Mouse (Mus musculus) left cerebral cortex, postnatal 10 days (tissue): ENCODE measurements around the gene Cdk19. TPM values are rescaled to one million over a fixed set of nuclear protein-coding genes. Genes with fewer than 3 reads are reported as not detected.

Experiments used
- DNase-seq, 2 experiments: peaks; one replicate each; pipeline ENCODE4 v3.0.0; 2021 to 2022; ENCODE audit warnings: low spot score in 2 of 2, mixed read lengths in 1 of 2; ENCODE audit errors: extremely low spot score in 1 of 2
- intact Hi-C: fragments of 180-260 bp; cut with DNase I; formaldehyde crosslinking; loops from one replicate; pipeline ENCODE4 v1.15.1; 2025
- total RNA-seq, 2 experiments: library from RNA; stranded (reverse); gene quantifications; 2 replicates each; pipeline ENCODE4 v1.2.3; 2021

Cdk19 gene
- total RNA-seq, 2 experiments from 2014 or later: 44.0 to 46.7 TPM

- DNase-seq: no peak
- intact Hi-C loops: loop anchor here (5.0 kb wide), 1 partner anchor 45 kb away; the partner anchor contains the start of gene Amd1
Measured at GRCm38 (mm10) chr10:40347461-40347954, 8.1 kb downstream of the Cdk19 start.

DNA sequence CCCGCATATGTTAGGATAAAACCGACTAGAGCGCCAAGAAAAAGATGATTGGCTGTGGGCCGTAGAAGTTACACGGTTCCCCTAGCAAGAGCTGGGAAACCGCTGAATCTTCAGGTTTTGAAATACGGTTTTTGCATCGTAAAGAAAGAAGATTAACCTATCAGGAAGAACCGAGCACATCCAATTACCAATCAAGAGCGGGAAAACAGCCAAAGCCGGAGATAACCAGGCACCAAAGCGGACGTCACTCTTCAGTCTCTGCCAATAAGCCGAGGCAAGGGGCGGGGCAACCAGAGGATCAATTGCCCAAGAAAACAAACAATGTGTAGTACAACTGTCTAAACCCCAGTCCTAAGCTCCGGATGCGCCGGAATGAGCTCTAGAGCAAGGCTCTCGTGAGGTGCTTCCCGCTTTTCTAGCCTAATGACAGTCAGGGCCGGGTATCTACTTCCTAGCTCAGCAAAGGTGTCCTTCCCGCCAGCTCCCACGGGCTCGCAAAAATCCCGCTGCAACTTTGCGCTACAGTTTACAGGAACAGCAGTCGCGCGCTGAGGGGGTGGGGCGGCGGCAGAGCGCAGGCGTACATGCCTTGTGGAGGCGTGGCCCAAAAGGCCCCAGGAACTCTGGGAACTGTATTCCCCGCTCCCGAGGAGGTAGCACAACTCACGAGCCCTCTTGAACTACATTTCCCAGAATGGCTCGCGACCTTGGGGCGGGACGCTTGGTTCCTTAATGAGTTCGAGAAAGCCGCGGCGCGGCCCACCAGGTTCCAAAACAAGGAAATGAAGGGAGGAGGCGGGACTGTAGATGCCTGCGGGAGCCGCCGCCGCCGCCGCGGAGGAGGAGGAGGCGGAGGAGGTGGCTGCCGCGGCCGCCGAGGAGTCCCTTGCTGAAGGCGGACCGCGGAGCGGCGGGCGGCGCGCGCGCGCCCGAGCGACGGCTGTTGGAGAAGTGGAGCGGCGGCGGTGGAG, 9.5 kb downstream of the Cdk19 start:
- intact Hi-C loops: loop anchor here (5.0 kb wide), 1 partner anchor 47 kb away; the partner anchor contains the start of gene Amd1
- DNase-seq: peak; percentile 97 to 98

DNA sequence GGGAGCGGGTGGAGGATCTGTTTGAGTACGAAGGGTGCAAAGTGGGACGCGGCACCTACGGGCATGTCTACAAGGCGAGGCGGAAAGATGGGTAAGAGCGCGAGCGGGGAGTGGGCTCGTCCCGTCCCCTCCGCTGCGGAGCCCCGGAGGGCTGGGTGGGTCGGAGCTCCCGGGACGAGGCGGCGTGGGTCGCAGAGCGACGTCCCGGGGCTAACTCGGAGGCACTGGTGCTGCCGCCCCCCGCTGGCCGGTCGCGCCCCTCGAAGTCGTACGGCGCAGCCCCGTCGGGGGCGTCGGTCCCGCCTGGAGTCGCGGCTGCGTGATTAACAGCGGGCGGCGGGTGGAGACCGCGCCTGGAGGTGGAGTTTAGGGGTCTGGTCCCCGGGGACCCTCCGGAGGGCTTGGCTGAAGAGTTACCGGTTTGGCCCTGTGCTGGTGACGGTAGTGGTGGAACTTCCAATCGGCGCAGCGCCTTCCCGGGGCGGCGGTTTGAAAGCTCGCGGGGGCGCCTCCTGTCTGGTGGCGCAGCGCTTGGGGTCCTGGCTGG, 10.3 kb downstream of the Cdk19 start:
- intact Hi-C loops: loop anchor here (5.0 kb wide), 1 partner anchor 47 kb away; the partner anchor contains the start of gene Amd1
- DNase-seq: peak in 1 of 2 experiments; percentile 77

- intact Hi-C loops: no loop called here
Measured at GRCm38 (mm10) chr10:40350245-40350932, 11.0 kb downstream of the Cdk19 start.

GRCm38 (mm10) chr10:40351156-40351555, 11.8 kb downstream of the Cdk19 start:
- DNase-seq: no peak
- intact Hi-C loops: no loop called here

More at GRCm38 (mm10) chr10:40350245-40350932, 11.0 kb downstream of the Cdk19 start:
- DNase-seq: no peak

DNA sequence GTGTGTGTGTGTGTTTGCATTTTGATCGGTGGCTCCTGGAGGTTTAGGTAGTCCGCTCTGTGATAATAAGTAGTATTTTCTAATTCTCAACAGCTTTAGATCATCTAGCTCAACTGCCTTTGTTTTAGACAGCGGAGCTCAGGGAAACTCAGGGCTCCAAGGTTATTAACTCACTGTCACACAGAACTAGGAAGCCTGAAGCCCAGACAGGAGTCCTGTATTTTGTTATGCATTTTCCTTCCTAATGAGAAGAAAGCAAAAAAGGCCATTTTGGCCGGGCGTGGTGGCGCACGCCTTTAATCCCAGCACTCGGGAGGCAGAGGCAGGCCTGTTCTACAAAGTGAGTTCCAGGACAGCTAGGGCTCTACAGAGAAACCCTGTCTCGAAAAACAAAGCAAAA, 14.7 kb downstream of the Cdk19 start:
- intact Hi-C loops: no loop called here
- no peak for DNase-seq

- DNase-seq: no peak
- intact Hi-C loops: no loop called here
Measured at GRCm38 (mm10) chr10:40354556-40354955, 15.2 kb downstream of the Cdk19 start.

DNA sequence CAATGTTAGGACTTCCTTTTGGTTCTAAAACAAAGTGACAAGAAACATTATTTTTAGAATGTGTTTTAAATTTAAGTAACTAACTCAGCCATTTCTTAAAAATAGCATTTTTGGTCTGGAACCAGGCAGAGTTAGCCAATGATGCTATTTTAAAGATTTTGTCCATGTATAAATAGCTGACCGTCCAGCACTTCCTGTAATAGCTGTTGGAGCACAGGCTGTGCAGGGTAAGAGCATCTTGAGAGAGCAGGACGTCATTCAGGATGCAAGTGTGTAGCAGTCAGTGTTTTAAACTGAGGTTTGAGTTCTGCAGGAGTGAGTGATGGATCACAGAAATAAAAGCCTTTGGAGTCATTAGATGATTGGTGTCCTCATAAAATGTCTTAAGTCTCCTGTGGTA, 18.8 kb downstream of the Cdk19 start:
- DNase-seq: no peak
- intact Hi-C loops: no loop called here

GRCm38 (mm10) chr10:40359131-40359530, 19.8 kb downstream of the Cdk19 start:
- no peak for DNase-seq
- intact Hi-C loops: no loop called here

DNA sequence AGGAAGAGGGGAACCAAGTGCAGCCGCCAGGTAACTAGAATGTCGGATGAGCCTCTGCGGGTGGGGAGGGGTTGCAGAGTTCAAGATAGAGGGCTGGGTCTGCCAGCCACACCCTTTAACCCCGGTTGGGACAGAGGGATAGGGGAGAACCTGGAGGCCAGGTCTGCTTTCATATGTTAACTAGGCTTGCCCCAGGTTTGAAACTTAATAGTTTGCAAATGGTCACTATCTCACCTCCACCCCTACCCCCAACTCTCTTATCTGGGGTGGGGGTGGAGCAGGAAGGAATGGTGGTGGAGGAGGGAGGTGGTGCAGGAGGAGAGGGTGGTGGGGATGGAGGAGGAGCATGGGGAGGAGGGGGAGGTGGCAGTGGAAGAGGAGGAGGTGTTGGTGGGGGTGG, 23.6 kb downstream of the Cdk19 start:
- intact Hi-C loops: no loop called here

GRCm38 (mm10) chr10:40364642-40365361, 25.4 kb downstream of the Cdk19 start:
- intact Hi-C loops: no loop called here
- peak in 1 of 2 experiments; percentile 46 for DNase-seq

More for the DNA sequence above, 23.6 kb downstream of the Cdk19 start:
- DNase-seq: no peak

DNA sequence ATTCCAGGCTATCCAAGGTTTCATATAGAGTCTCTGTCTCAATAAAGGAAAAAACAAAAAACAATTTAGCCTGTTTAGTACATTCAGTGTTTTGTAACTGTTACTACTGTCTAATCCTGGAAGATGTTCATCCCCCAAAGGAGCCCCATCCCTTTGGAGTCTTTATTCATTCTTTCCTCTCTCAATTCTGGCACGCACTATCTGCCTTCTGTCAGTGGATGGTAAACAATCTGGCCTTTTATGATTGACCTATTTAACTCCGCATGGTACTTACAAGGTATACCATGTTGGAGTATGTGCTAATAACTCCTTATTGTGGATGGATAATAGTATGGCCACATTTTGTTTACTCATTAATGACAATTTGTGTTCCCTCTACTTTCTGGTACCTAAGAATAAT, 26.6 kb downstream of the Cdk19 start:
- no peak for DNase-seq
- intact Hi-C loops: no loop called here

GRCm38 (mm10) chr10:40368516-40368915, 29.2 kb downstream of the Cdk19 start:
- DNase-seq: no peak
- intact Hi-C loops: no loop called here

GRCm38 (mm10) chr10:40370156-40370555, 30.8 kb downstream of the Cdk19 start:
- intact Hi-C loops: loop anchor here (5.0 kb wide), 1 partner anchor 157 kb away; no protein-coding TSS in a partner anchor
- no peak for DNase-seq

DNA sequence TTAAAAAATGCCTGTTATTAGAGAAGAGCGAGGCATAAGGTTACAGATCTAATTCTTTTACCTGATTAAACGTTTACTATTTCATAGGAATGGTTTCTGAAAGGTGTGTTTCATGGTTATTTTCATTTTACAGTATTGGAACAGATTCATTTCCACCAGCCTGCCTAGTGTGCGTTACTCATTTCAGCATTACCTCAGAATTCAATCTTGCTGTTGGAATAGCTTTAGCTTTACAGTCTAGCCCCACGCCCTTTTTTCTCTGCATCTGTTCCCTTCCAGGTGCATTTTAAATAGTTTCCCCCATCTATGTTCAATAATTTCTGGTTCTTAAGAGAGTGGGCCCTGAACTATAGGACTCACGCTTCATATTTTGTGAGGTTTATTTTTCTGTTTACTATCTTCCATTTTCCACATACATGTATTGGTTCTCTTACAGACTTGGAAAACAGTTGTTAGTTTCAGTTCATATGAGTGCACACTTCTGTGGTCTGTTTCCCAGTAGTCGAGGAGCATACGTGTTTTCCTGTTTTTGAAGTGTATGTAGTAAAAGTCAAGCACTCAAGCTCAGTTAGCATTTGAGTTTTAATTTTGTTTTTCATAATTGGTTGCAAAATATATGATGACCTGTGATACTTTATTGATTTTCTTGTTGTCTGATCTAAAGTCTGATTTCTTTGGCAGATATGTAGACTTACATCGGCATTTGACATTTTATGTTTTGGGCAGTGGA, 32.0 kb downstream of the Cdk19 start:
- no peak for DNase-seq
- intact Hi-C loops: loop anchor here (5.0 kb wide), 1 partner anchor 156 kb away; no protein-coding TSS in a partner anchor

DNA sequence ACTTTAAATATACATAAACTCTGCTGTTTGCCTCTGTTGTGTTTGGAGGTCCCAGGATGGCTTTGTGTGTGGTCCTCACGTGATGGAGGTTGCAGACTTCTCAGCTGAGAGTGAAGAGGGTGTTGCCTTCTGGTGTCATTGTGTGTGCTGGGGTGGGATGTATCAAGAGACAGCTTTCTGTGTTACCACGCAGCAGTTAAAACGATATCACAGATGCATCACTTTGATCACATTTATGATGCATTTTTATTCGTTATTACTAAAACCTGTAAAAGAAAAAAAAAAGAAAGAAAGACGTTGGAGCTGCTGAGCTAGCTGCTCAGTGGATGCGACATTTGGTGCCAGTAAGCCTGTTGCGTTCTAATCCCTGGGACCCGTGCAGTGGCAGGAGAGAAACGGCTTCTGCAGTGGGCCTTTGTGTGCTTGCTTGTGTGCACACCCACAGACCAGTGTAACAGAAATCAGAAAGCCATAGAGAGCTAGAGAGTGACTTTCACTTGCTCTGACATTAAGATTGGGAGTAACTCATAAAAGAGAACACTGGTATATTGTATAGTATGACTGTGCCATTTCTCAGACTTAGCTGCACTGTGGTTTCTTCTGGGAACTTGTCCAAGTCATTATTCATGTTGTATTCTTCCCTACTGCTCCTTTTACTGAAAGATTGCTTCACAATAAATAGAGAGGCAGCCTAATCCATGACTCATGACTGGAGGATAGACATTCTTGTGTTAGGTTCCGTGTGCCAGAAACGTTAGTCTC, 32.7 kb downstream of the Cdk19 start:
- intact Hi-C loops: loop anchor here (5.0 kb wide), 1 partner anchor 155 kb away; no protein-coding TSS in a partner anchor

DNA sequence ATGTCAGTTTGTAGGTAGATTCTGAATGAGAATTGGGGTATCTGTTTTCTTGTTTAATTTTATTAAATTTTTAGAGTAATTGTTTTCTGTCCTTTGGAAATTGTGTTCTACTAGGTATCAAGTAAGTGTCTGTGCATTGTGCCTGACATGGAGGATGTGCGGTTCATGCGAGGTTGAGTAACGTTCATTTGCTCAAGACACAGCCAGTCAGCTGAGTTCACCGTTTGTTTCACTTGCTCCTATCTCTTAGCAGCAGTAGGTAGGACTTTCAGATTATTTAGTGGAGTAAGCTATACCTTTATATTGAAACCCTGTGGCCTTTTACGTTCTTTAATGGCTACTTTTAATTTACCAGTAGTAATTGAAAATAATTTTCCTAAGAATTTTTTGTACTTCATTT, 34.4 kb downstream of the Cdk19 start:
- intact Hi-C loops: loop anchor here (5.0 kb wide), 1 partner anchor 154 kb away; no protein-coding TSS in a partner anchor
- DNase-seq: no peak

More for the DNA sequence above, 32.7 kb downstream of the Cdk19 start:
- DNase-seq: no peak
